Mouse (Mus musculus) neural tube, embryonic 10.5 days (tissue): ENCODE results near the gene Glp2r.

ENCODE experiments used
- DNase-seq: peaks from one replicate; pipeline ENCODE4 v3.0.0-alpha.2; 2017; ENCODE audit warnings: low spot score; ENCODE audit errors: extremely low spot score

Glp2r gene

GRCm38 (mm10) chr11:67771053-67771452 is at the start of gene Glp2r:
Gene Glp2r, minus strand, starts transcription at chr11:67771153.
- no peak for DNase-seq

DNA sequence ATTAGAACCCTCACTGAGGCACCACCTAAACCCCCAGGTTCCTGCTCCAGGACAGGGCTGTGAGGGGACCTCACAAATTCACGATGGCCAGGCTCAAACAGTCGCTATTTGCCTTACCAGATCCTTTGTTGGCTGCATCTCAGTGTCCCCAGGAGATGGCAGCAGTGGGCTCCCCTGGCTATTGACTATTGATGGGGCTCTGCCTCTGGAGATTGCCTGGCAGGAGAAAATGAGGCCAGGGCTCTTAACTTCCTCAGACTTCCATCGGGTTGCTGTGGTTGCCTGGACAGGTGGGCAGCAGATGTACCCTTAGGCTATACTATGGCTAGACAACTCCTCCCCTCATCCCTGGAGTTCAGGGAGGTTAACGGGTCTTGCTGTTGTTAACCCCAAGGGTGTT is 49.3 kb upstream of the Glp2r start:
- DNase-seq, result peak; percentile 54

DNA sequence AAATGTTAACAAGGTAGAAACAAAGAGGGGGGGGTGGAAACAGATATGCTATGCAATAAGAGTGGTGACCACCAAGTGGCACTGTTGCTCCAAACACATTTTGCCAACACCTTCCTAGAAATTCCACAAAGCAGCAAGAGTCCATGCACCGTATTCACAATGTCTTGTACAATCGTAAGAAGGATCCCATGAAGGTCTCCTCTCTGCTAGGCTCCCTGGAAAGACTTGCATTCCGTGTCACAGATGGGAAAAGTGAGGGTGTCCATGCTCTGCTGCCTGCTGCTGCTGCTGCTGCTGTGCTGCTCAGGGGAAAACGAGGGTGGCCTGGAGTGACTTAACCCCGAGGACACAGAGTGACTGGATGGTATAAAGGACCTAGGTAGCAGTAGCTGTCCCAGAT is 48.7 kb upstream of the Glp2r start:
- peak; percentile 51 for DNase-seq

DNA sequence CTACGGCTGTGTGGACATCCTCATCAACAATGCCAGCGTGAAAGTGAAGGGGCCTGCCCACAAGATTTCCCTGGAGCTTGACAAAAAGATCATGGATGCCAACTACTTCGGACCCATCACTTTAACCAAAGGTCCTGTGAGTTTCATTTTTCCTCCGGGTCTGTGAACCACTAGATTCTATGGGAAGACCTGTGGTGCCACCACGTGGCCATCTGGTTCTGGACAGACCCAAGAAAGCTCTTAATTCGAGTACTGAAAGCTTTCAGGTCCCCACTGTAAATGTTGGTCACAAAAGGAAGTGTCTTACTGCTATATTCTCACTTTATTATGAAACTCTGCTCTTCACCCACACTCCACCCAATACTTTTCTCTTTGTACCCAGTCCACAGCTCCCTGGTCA is 40.6 kb upstream of the Glp2r start:
- DNase-seq, result no peak

DNA sequence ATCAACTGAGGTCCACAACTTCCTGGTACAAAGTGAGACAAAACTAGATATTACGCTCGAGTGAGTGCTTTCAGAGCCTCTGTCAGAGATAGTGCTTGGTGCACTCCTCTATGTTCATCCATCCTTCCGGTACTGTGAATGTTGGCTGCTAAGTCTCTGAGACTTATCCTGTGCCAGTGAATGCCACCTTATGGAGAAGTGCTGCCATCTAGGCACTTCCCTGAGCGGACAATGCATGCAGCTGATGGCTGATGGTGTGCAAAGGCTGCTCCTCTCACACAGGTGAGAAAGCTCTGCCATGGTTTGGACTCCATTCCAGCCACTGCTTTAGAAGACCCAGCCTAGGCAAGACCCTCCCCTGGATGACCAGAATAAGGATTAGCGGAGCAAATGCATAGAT is 37.1 kb upstream of the Glp2r start:
- DNase-seq, result no peak

DNA sequence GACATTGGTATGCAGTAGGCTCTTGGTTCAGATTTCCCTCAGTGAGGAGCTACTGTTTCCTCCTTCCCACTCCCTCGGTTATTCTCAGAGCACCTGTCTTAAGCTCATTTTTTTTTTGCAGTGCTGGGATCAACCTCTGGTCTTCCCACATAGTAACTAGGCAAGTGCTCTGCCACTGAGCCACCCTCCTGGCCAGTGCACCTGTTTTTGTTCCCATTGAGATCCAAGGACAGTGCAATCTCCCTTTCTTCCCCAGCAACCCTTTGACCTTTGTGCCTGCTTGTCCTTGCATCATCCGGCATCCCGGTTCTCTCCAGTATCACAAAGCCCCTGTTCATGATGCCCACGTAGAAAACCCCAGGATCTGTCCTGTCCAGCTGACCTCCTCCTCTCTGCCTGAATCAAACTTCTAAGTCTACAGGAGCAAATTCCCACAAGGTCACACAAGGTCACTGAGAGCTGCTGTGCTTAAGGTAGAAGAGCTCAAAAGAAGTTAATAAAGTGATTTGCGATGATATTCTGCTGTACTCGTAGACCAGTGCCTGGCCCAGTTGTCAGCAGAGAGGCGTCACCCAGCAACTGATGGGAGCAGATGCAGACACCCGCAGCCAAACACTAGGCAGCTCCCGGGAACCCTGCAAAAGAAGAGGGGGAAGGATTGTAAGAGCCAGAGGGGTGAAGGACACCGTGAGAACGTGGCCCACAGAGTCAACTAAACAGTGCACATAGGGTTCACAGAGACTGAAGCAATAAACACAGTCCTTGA is 36.1 kb upstream of the Glp2r start:
- no peak for DNase-seq

GRCm38 (mm10) chr11:67805538-67805937 is 34.6 kb upstream of the Glp2r start:
- DNase-seq, result no peak

- no peak for DNase-seq
Observed at GRCm38 (mm10) chr11:67801169-67801568, 30.2 kb upstream of the Glp2r start.

- DNase-seq, result no peak
Observed at GRCm38 (mm10) chr11:67800130-67800723, 29.3 kb upstream of the Glp2r start.

DNA sequence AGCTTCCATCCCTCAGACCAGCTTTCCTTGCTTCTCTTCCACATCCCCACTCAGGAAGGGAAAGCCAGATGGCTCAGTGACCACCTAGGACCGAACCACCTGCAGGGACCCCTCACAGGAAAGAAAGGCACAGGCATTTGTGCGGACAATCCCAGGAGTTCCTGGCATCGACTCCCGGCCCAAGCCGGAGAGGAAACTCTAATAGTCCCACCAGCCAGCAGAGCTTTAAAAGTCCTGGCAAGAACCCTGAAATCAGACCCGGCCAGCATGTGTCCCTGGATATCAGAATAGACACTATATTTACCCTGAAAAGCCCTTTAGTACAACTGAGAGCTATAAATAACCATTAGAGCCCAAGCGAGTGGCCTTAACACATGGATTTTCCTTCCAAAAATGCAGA is 27.0 kb upstream of the Glp2r start, which contains the start of gene Dhrs7c:
Dhrs7c (plus strand) TSS at position 257 of the 400 bp plus-strand sequence.
- no peak for DNase-seq

- DNase-seq, result no peak
Observed at GRCm38 (mm10) chr11:67790182-67790581, 19.2 kb upstream of the Glp2r start.

GRCm38 (mm10) chr11:67774379-67774778 is 3.4 kb upstream of the Glp2r start, which contains the start of gene Gsg1l2:
Gene Gsg1l2, plus strand, starts transcription at chr11:67774608.
- DNase-seq, result no peak

GRCm38 (mm10) chr11:67772577-67772976 is 1.6 kb upstream of the Glp2r start:
- DNase-seq, result peak; percentile 37

- DNase-seq, result no peak
Observed at GRCm38 (mm10) chr11:67771691-67772090, 738 bp upstream of the Glp2r start.

GRCm38 (mm10) chr11:67757373-67758167 is 13.4 kb downstream of the Glp2r start:
- DNase-seq, result no peak

DNA sequence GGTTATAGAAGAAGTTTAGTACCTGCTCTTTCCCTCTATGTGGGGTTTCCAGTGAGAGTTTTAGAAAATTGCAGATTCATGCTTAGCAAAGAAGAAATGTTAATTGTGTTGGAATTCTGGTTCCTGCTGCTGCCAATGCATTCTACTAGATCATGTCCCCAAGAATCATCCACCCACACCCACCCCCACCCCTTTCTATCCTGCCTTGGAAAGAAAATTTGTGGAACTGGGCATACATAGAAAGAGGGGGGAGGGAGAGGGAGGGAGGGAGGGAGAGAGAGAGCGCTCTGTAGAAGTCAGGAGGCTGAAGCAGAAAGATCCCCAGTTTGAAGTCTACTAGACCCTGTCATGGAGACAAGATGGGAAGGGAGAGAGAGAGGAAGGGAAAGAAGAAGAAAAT is 14.7 kb downstream of the Glp2r start:
- DNase-seq, result no peak

DNA sequence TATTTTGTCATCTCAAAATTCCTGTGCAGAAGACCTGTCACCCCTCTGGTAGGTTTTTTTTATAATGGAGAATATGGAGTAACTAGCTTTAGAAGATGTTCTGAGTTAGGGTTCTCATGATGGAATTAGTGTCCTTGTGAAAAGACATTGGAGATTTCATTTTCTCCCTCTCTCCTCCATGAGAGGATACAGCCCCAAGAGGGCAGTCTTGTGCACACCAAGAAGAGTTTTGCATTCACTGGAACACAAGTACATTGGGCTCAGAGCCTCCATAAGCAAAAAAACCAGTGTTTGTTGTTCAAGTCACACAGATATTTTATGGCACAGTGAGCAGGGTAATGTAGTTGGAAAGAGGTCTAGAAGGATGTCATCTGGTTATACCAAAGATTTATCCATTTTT is 29.4 kb downstream of the Glp2r start:
- no peak for DNase-seq

- no peak for DNase-seq
Observed at GRCm38 (mm10) chr11:67738846-67739490, 32.0 kb downstream of the Glp2r start.

DNA sequence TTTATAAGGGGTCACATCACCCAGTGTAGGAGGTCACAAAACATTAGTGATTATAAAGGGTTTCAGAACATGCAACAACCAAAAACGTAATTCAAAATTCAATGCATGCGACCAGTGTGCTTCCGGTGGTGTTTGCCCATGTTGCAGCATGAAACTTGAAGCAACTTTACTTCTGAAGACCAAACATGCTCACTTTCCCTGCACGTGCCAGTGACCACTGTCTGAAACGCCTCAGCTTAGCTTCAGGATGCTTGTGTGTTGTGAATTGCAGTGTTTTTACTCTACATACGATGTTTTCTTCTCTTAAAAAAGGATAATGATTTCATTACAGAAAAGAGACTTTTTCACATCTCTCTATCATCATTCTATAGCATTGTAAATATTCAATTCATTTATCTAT is 32.6 kb downstream of the Glp2r start:
- no peak for DNase-seq

- no peak for DNase-seq
Observed at GRCm38 (mm10) chr11:67734597-67734996, 36.4 kb downstream of the Glp2r start.

GRCm38 (mm10) chr11:67733726-67734125 is 37.2 kb downstream of the Glp2r start:
- DNase-seq, result no peak

DNA sequence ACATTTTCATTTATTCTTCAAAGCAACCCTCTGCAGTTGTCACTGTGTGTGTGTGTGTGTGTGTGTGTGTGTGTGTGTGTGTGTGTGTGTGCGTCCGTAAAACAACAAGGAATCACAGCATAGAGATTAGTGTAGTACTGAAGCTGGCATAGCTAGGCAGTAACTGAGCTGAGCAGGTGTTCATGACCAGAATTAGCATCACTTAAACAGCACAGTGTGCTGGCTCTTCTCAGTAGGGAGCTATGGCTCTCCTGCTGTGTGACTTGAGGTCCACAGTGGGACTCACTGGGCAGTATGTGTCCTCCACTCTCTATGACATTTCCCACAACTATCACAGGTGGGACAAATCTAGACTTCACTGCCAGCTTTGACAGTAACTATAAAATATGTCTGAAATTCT is 39.9 kb downstream of the Glp2r start:
- DNase-seq, result no peak
